Mouse (Mus musculus): ENCODE measurements at regions not wholly inside any gene's neighbourhood (a gene's known extent, or its start where the extent isn't known, plus 50 kb on each side); places are given as distances from the start of the nearest gene placed in this dataset.

DNA sequence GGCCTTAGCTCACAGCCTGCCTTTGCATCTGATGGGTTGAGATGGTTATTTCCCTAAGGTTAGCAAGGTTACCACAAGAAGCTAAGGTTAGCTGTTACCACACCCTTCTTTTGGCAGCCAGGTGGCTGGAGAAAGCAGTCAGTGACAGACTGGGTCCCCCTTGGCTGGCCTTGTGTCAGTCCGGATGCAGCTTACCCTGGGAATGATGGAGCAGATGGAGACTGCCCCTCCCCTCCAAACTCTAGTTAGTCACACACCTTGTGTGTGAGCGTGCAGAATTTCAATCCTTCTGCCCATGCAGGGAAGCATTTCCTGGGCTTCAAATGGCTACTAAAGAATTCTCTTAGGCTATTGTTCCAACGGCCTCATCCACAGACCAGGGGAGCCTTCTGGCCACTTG is 301.6 kb downstream of the Slc4a3 start:
- TF ChIP-seq CTCF (IDR thresholded peaks at IDR 0.05; ENCODE audit: extremely low read depth, insufficient read length, insufficient replicate concordance, low read depth, low read length) (no peak), POLR2A (IDR thresholded peaks at IDR 0.05; ENCODE audit: low read depth, low read length) (no peak)
